Mouse (Mus musculus) embryonic fibroblast, embryonic 13.5 days (primary cell): Measurements from ENCODE around the gene Tom1l2.

ENCODE experiments used
- CTCF ChIP-seq: IDR thresholded peaks from 2 replicates; pipeline ENCODE4 v1.5.1; 2011; ENCODE audit warnings: mild to moderate bottlenecking, control low read depth, low read length, moderate library complexity, borderline replicate concordance; ENCODE audit not compliant: insufficient read depth
- POLR2A ChIP-seq: IDR thresholded peaks from 2 replicates; pipeline ENCODE4 v1.6.1; 2011; ENCODE audit warnings: low read depth, mild to moderate bottlenecking, control low read depth, low read length, moderate library complexity

- TF ChIP-seq POLR2A (no peak), CTCF (no peak)
Observed at GRCm38 (mm10) chr11:60323731-60324130, 29.0 kb downstream of the Tom1l2 start.
